Mouse (Mus musculus) forebrain, postnatal 0 days (tissue): Measurements from ENCODE around the gene Drg2. TPM values are rescaled to one million over a fixed set of nuclear protein-coding genes. Genes with fewer than 3 reads are reported as not detected.
A peak's percentile ranks its signal among the peaks of the same experiment; 100 is the strongest.

Experiments used
- ATAC-seq: fragments of 200-750 bp; cut with Nextera tagmentation; 2 replicates; pipeline ENCODE4 v1.8.0; 2017; ENCODE audit warnings: mild to moderate bottlenecking, moderate library complexity
- DNase-seq: peaks from one replicate; pipeline ENCODE4 v3.0.0-alpha.2; 2015
- H3K27ac ChIP-seq: fragments of 300-500 bp; sonication (generic); 2 replicates; pipeline ENCODE4 v1.5.1; 2014; ENCODE audit warnings: low read depth, mild to moderate bottlenecking, antibody characterized with exemption, low read length, moderate library complexity, mixed read lengths
- H3K27me3 ChIP-seq: fragments of 300-500 bp; sonication (generic); 2 replicates; pipeline ENCODE4 v1.6.1; 2014; ENCODE audit warnings: mild to moderate bottlenecking, low read length, mixed read lengths; ENCODE audit not compliant: insufficient read depth
- H3K36me3 ChIP-seq: fragments of 300-500 bp; sonication (generic); 2 replicates; pipeline ENCODE4 v1.6.1; 2014; ENCODE audit warnings: mild to moderate bottlenecking, moderate library complexity; ENCODE audit not compliant: insufficient read depth
- H3K4me1 ChIP-seq: fragments of 300-500 bp; sonication (generic); 2 replicates; pipeline ENCODE4 v1.6.1; 2014; ENCODE audit warnings: antibody characterized with exemption; ENCODE audit not compliant: insufficient read depth
- H3K4me2 ChIP-seq: fragments of 300-500 bp; sonication (generic); 2 replicates; pipeline ENCODE4 v1.6.1; 2014; ENCODE audit warnings: low read depth, mild to moderate bottlenecking, moderate library complexity
- H3K4me3 ChIP-seq: fragments of 300-500 bp; sonication (generic); 2 replicates; pipeline ENCODE4 v1.5.1; 2014; ENCODE audit warnings: low read depth, low read length, mixed read lengths
- H3K9ac ChIP-seq: fragments of 300-500 bp; sonication (generic); 2 replicates; pipeline ENCODE4 v1.6.1; 2014; ENCODE audit warnings: mild to moderate bottlenecking
- H3K9me3 ChIP-seq: fragments of 300-500 bp; sonication (generic); 2 replicates; pipeline ENCODE4 v1.6.1; 2016; ENCODE audit warnings: low read length
- CTCF ChIP-seq: sonication (generic); IDR thresholded peaks from 2 replicates; pipeline ENCODE4 v1.5.1; 2016; ENCODE audit warnings: antibody characterized with exemption, control low read depth, low read depth
- WGBS: fragments of 180-500 bp; shearing (Covaris S2); extraction: QIAGEN DNeasy Blood & Tissue Kit; methylation state at CpG from one replicate; pipeline ENCODE4 v1.1.7; 2014; 5-methylcytosine and 5-hydroxymethylcytosine counted together
- polyA plus RNA-seq: library from polyadenylated mRNA; unstranded; fragments of >200 nt; fragmentation: Nextera tagmentation; extraction: Ambion mirVana; gene quantifications from 2 replicates; pipeline ENCODE4 v1.2.1, GENCODE M21; 2015
- total RNA-seq: library from RNA; depleted of rRNA; stranded (reverse); fragments of >200 nt; gene quantifications from 2 replicates; pipeline ENCODE4 v1.2.3, GENCODE M21; 2014

The Drg2 gene
- total and polyA plus RNA-seq, 2 experiments from 2014 or later, result 82.6 to 83.8 TPM

- no peak for ATAC-seq
- no peaks in the 10 kb centered on the region for H3K4me1 ChIP-seq
- WGBS, result 98% methylated on average over 2 of the region's 2 CpGs
These were observed 11.6 kb downstream of the Drg2 start for GRCm38 (mm10) chr11:60465943-60466380.

DNA sequence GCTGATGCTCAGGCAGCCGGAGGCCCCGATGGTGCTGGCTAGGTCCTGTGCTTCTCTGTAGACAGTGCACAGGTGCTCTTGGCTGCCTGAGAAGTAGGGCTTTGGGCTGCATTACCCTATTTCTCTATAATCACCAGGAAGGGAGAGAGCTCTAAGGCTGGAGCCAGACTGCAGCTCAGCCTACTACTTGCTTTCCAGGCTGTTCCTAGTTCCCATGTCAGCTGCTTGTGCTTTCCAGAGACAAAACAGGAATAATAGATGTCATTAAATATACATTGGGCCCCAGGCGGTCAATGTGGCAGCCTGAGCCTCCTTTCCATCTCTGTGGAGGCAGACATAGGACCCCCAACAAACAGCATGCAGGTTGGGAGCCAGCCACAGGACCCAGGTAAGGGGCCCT, 14.6 kb downstream of the Drg2 start, which contains the start of gene Myo15:
Gene Myo15 (plus strand): TSS at position 301 of the 400 bp plus-strand sequence.
- no peaks in the 10 kb centered on the region for H3K27me3 ChIP-seq
- WGBS, result 87% methylated on average over 3 of the region's 3 CpGs
- no peak for ATAC-seq
- no peak within 1 kb of the TSS for H3K4me3 ChIP-seq
- no peak for TF ChIP-seq CTCF
- H3K36me3 ChIP-seq, result peaks cover 61% of the 10 kb centered on the region
- no peak for DNase-seq
- no peaks in the 10 kb centered on the region for H3K9me3 ChIP-seq
- no peaks in the 10 kb centered on the region for H3K4me1 ChIP-seq
- no peak within 1 kb of the TSS for H3K9ac ChIP-seq
- no peak within 1 kb of the TSS for H3K4me2 ChIP-seq
- H3K27ac ChIP-seq, result no peak within 1 kb of the TSS

More at GRCm38 (mm10) chr11:60465943-60466380, 11.6 kb downstream of the Drg2 start:
- no peak overlapping the region for H3K4me3 ChIP-seq
- TF ChIP-seq CTCF, result peak; percentile 56
- H3K4me2 ChIP-seq, result no peak overlapping the region
- DNase-seq, result peak; percentile 14
- H3K27ac ChIP-seq, result no peak overlapping the region
- no peaks in the 10 kb centered on the region for H3K9me3 ChIP-seq
- peaks cover 90% of the 10 kb centered on the region for H3K36me3 ChIP-seq
- no peaks in the 10 kb centered on the region for H3K27me3 ChIP-seq
- no peak overlapping the region for H3K9ac ChIP-seq

DNA sequence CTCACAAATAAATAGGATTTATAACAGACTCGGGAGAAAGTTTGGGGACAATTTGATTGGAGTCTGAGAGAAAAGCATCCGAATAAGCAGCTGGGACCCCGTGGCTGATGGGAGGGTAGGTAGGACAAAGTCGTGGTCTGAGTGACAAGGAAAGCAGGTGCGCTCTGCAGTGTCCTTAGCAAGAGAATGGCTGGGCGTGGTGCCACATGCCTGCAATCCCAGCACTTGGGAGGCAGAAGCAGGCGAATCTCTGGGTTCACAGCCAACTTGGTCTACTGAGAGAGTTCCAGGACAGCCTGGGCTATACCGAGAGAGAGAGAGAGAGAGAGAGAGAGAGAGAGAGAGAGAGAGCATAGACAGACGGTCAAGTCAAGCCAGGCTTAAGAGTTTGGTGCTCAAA, 16.4 kb downstream of the Drg2 start:
- no peak overlapping the region for H3K27ac ChIP-seq
- no peak for DNase-seq
- ATAC-seq, result no peak
- H3K27me3 ChIP-seq, result no peaks in the 10 kb centered on the region
- H3K4me1 ChIP-seq, result no peaks in the 10 kb centered on the region
- no peaks in the 10 kb centered on the region for H3K9me3 ChIP-seq
- no peak for TF ChIP-seq CTCF
- H3K9ac ChIP-seq, result no peak overlapping the region
- WGBS, result 85% methylated on average over 9 of the region's 9 CpGs
- H3K36me3 ChIP-seq, result peaks cover 45% of the 10 kb centered on the region
- H3K4me2 ChIP-seq, result no peak overlapping the region
- no peak overlapping the region for H3K4me3 ChIP-seq

DNA sequence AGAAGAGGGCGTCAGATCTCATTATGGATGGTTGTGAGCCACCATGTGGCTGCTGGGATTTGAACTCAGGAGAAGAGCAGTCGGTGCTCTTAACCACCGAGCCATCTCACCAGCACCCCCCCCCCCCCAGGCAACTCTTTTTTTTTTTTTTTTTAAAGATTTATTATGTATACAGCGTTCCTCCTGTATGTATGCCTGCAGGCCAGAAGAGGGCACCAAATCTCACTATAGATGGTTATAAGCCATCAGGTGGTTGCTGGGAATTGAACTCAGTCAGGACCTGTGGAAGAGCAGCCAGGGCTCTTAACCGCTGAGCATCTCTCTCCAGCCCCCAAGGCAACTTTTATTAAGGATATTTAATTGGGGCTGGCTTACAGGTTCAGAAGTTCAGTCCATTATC, 20.1 kb downstream of the Drg2 start:
- ATAC-seq, result no peak
- WGBS, result 88% methylated on average over 5 of the region's 5 CpGs

DNA sequence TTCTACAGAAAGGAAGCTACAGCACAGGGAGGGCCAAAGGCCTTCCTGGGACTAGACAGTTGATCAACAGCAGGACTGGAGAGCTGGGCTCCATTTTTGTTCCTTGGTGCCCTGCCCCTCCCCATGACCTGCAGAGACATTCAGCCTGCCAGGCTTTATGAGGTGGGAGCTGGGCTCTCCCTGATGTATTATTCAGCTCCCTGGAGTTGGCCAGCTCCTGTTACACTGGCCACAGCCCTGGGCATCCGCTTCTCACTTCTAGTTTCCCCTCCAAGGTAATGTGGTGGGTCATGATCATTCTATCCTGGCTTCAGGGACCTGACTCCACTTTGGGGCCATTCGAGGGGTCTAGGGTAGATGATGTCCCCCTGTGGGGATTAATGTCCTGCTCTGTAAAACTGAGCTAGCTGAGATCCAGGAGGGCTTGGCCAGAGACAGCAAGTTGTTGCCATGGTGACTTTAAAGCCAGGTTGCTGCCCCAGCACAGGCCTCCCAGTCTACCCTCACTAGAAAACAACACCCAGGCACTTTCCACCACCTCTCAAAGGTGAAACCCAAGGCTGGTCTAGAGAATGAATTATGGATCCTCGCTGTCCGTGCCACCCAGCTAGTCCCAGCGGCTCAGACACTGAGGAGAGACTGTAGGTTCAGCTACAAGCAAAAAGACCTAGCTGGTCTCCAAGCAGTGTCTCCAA, 21.4 kb downstream of the Drg2 start:
- Histone ChIP-seq H3K36me3 (peaks cover 3% of the 10 kb centered on the region; the same call in 1 of the 2 replicates), H3K9ac (no peak overlapping the region), H3K4me3 (no peak overlapping the region), H3K27ac (no peak overlapping the region), H3K27me3 (no peaks in the 10 kb centered on the region), H3K9me3 (no peaks in the 10 kb centered on the region), H3K4me1 (no peaks in the 10 kb centered on the region), H3K4me2 (no peak overlapping the region)
- WGBS, result 93% methylated on average over 5 of the region's 5 CpGs
- no peak for DNase-seq
- ATAC-seq, result no peak
- no peak for TF ChIP-seq CTCF

More for the DNA sequence above, 20.1 kb downstream of the Drg2 start:
- no peak overlapping the region for H3K9ac ChIP-seq
- peaks cover 10% of the 10 kb centered on the region; the same call in 1 of the 2 replicates for H3K36me3 ChIP-seq
- H3K4me1 ChIP-seq, result no peaks in the 10 kb centered on the region
- H3K9me3 ChIP-seq, result no peaks in the 10 kb centered on the region
- no peak overlapping the region for H3K27ac ChIP-seq
- no peak; the same call in 1 of the 2 replicates for TF ChIP-seq CTCF
- no peak overlapping the region for H3K4me2 ChIP-seq
- H3K27me3 ChIP-seq, result no peaks in the 10 kb centered on the region
- no peak for DNase-seq
- no peak overlapping the region for H3K4me3 ChIP-seq

DNA sequence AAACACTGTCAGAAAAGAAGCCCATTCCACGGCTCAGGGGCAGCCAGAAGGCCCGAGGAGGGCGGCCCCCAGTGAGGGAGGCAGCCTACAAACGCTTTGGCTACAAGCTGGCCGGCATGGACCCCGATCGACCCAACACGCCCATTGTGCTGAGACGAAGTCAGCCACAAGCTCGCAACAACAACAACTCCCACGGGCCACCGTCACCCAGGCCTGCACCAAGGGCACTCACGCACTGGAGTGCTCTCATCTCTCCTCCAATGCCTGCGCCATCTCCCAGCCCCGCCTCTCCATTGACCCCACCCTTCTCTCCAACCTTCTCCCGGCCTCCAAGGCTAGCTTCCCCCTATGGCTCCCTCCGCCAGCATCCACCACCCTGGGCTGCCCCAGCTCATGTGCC, 23.7 kb downstream of the Drg2 start:
- H3K4me3 ChIP-seq, result no peak overlapping the region
- no peak overlapping the region for H3K4me2 ChIP-seq
- no peaks in the 10 kb centered on the region for H3K4me1 ChIP-seq
- ATAC-seq (no peak), DNase-seq (no peak)
- H3K27me3 ChIP-seq, result no peaks in the 10 kb centered on the region
- H3K27ac ChIP-seq, result no peak overlapping the region
- no peak for TF ChIP-seq CTCF
- H3K36me3 ChIP-seq, result no peaks in the 10 kb centered on the region
- no peaks in the 10 kb centered on the region for H3K9me3 ChIP-seq
- 40% methylated on average over 17 of the region's 17 CpGs for WGBS
- H3K9ac ChIP-seq, result no peak overlapping the region

DNA sequence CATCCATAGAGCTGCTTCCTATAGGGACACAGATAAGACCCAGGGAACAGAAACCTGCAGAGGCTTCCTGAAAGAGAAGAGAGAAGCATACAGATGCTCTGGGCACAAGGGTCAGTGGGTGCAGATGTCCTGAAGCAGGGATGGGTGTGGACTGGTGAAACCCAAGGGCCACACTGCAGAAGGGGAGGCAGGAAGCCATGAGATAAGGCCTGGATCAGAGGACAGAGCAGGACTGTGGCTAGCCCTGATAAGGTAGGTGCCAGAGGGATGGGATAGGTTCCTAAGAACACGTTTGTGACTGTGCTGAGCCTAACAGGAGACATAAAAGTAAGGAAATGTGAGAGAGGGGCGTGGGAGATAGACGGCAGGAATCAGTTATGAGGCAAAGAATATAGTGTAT, 31.9 kb downstream of the Drg2 start:
- no peak overlapping the region for H3K9ac ChIP-seq
- no peak overlapping the region for H3K4me2 ChIP-seq
- no peak overlapping the region for H3K4me3 ChIP-seq
- no peaks in the 10 kb centered on the region for H3K9me3 ChIP-seq
- H3K27me3 ChIP-seq, result no peaks in the 10 kb centered on the region
- ATAC-seq, result no peak
- no peaks in the 10 kb centered on the region for H3K36me3 ChIP-seq
- WGBS, result 75% methylated on average over 3 of the region's 3 CpGs
- no peak for DNase-seq
- no peaks in the 10 kb centered on the region for H3K4me1 ChIP-seq
- no peak overlapping the region for H3K27ac ChIP-seq
- no peak for TF ChIP-seq CTCF
